Mouse (Mus musculus): Measurements from ENCODE around the gene Hspg2. TPM values are rescaled to one million over a fixed set of nuclear protein-coding genes. Genes with fewer than 3 reads are reported as not detected.

The Hspg2 gene
- total RNA-seq, 2 experiments from 2014 or later, result 4.2 to 4.3 TPM

Small RNA genes lying within 50 kb of the gene (microRNA-seq; reads per million reads assigned to microRNA genes)
- gene Mir7018, result 0 to 0.25 reads per million in 2 experiments

Other genes starting within 250 kb of the Hspg2 start
- 1 to 10 TPM; 5.6 to 7.2 TPM for gene Wnt4, start 191.3 kb upstream of the Hspg2 start, total RNA-seq (2021)
- 100 to 1,000 TPM; 285 to 289 TPM for gene Cdc42, start 111.0 kb upstream of the Hspg2 start, total RNA-seq (2021)
- gene Cela3a, start 59.0 kb upstream of the Hspg2 start, total RNA-seq (2021), result not detected
- not detected for gene Cela3b, start 38.2 kb upstream of the Hspg2 start, total RNA-seq (2021)
- not detected for gene 1700013G24Rik, start 15.5 kb upstream of the Hspg2 start, total RNA-seq (2021)
- not detected for gene Ldlrad2, start 105.8 kb downstream of the Hspg2 start, total RNA-seq (2021)
- gene Usp48, start 125.0 kb downstream of the Hspg2 start, total RNA-seq (2021), result 100 to 1,000 TPM; 111 to 136 TPM
- 100 to 1,000 TPM; 259 to 271 TPM for gene Rap1gap, start 196.0 kb downstream of the Hspg2 start, total RNA-seq (2021)

Data from layer of hippocampus, adult 18-20 months (tissue).